Mouse (Mus musculus): ENCODE measurements around the gene Hist1h2bk.
"Not testable (repeated sequence)": the region's sequence is repeated elsewhere in the genome, so short reads cannot be mapped to it uniquely, and the experiment has no call there.

Hist1h2bk gene

DNA sequence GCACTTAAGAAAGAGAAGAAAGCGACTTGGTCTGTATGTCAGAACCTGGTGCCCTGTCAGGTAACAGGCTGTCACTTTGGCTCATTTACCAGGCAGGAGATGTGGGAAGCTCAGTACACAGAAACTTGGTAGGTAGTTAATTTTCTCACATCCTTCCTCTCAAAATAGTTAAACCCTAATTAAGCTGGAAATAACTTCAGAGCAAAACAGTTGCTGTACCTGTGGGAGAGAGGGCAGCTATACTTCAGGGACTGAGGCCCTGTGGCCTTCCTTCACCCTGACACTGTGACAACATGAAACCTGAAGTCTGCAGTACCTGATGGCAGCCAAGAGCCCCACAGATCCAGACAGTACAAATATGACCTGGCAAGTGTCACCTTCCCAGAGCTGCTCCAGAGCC is 48.5 kb downstream of the Hist1h2bk start, which contains the start of gene Vmn1r188:
Vmn1r188 (plus strand) TSS at position 301 of the 400 bp plus-strand sequence.
- in situ Hi-C loops (cut with MboI, MseI) = not testable (repeated sequence)
